Mouse (Mus musculus) midbrain, embryonic 13.5 days (tissue): ENCODE results near the gene Aldh2. TPM values are rescaled to one million over a fixed set of nuclear protein-coding genes. Genes with fewer than 3 reads are reported as not detected.

Source experiments
- ATAC-seq: fragments of 200-750 bp; cut with Nextera tagmentation; 2 replicates; pipeline ENCODE4 v1.8.0; 2017; ENCODE audit warnings: mild to moderate bottlenecking, moderate TSS enrichment, moderate library complexity
- H3K27ac ChIP-seq: fragments of 300-500 bp; sonication (generic); 2 replicates; pipeline ENCODE4 v1.5.1; 2015; ENCODE audit warnings: inconsistent platforms, mild to moderate bottlenecking, moderate library complexity
- H3K27me3 ChIP-seq: fragments of 300-500 bp; sonication (generic); 2 replicates; pipeline ENCODE4 v1.6.1; 2015; ENCODE audit warnings: mild to moderate bottlenecking, inconsistent platforms
- H3K36me3 ChIP-seq: fragments of 300-500 bp; sonication (generic); 2 replicates; pipeline ENCODE4 v1.6.1; 2015; ENCODE audit warnings: mild to moderate bottlenecking, inconsistent platforms
- H3K4me1 ChIP-seq: fragments of 300-500 bp; sonication (generic); replicated peaks from 2 replicates; pipeline ENCODE4 v1.6.1; 2015; ENCODE audit warnings: inconsistent platforms
- H3K4me2 ChIP-seq: fragments of 300-500 bp; sonication (generic); replicated peaks from 2 replicates; pipeline ENCODE4 v1.6.1; 2015; ENCODE audit warnings: moderate library complexity, mild to moderate bottlenecking, inconsistent platforms
- H3K4me3 ChIP-seq: fragments of 300-500 bp; sonication (generic); replicated peaks from 2 replicates; pipeline ENCODE4 v1.5.1; 2015; ENCODE audit warnings: mild to moderate bottlenecking, inconsistent platforms
- H3K9ac ChIP-seq: fragments of 300-500 bp; sonication (generic); replicated peaks from 2 replicates; pipeline ENCODE4 v1.6.1; 2015; ENCODE audit warnings: mild to moderate bottlenecking, inconsistent platforms
- H3K9me3 ChIP-seq: fragments of 300-500 bp; sonication (generic); 2 replicates; pipeline ENCODE4 v1.6.1; 2016; ENCODE audit warnings: mild to moderate bottlenecking, inconsistent platforms
- WGBS: fragments of 180-500 bp; shearing (Covaris S2); methylation state at CpG from one replicate; pipeline ENCODE4 v1.1.7; 2015; 5-methylcytosine and 5-hydroxymethylcytosine counted together
- polyA plus RNA-seq: library from polyadenylated mRNA; unstranded; fragments of >200 nt; fragmentation: Nextera tagmentation; extraction: Ambion mirVana; gene quantifications from 2 replicates; pipeline ENCODE4 v1.2.1, GENCODE M21; 2015

The Aldh2 gene
- polyA plus RNA-seq, 1 experiment from 2014 or later: 92.3 TPM

DNA sequence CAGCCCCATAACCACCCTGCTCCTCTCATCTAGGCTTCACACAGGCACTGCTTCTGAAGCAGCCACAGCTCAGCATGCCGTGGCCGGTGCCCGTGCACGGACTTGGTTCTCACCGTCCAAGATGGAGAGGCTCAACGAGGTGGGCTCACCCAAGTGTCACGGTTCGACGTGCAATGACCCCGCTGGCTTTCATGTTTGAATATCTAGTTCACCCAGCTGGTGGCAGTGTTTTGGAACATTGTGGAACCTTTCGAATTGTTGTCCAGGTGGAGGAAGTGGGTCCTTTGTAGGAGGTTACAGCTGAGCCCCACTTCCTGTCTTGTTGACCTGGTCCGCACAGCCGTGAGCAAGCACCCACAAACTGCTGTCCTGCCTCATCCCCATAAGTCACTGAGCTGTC is 19.5 kb downstream of the Aldh2 start:
- Histone ChIP-seq H3K9ac (no peak overlapping the region), H3K4me2 (no peak overlapping the region), H3K27ac (no peak overlapping the region), H3K27me3 (no peaks in the 10 kb centered on the region), H3K4me1 (no peaks in the 10 kb centered on the region), H3K9me3 (no peaks in the 10 kb centered on the region), H3K4me3 (no peak overlapping the region), H3K36me3 (peaks cover 57% of the 10 kb centered on the region)
- WGBS: 90% methylated on average over 13 of the region's 13 CpGs
- ATAC-seq: no peak

DNA sequence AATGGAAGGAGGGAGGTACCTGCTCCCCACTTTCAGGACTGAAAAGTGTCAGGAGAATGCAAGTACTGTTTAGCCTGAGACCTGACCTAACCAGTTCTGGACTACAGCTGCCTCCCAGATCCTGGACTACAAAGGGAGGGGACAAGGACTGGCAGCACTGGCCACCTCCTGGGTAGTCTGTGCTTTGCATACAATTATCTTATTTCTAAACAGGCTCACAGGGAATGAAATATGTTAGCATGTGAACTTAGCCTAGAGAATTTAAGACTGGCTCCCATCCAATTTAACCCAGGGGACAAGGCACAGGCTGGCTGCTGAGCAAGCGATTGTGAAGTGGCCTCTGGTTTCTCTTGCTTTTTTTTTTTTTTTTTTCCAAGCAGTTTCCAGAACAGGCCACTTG is 22.8 kb downstream of the Aldh2 start:
- Histone ChIP-seq H3K36me3 (peaks cover 48% of the 10 kb centered on the region), H3K9me3 (no peaks in the 10 kb centered on the region), H3K4me2 (no peak overlapping the region), H3K27me3 (no peaks in the 10 kb centered on the region), H3K27ac (no peak overlapping the region), H3K4me1 (no peaks in the 10 kb centered on the region), H3K4me3 (no peak overlapping the region), H3K9ac (no peak overlapping the region)
- 90% methylated on average over 1 of the region's 1 CpGs for whole genome bisulfite sequencing
- no peak for ATAC-seq

DNA sequence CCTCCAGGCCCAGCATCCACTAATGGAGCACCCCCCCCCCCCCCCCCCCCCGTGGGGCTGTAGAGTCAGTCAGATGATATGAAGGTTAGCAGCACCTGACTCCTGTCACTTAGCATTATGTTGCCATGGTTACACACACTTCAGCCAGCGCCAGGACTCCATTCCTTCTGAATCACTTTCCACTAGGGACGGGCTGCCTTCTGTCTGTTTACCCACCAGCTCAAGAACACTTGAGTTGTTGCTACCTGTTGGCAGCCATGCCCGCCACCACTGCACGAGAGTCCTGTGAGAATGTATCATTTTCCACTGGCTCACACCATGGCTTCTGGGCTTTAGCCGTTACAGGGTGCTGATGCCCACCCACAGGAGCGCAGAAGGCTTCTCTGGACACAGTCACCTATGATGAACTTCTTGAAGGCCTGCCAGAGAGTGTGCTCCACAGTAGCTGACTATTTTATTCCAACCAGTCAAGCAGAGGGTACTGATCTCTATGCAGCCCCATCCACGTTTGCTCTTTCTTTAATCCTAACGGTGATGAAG is 23.7 kb downstream of the Aldh2 start:
- no peak overlapping the region for H3K4me2 ChIP-seq
- no peaks in the 10 kb centered on the region for H3K27me3 ChIP-seq
- WGBS: 73% methylated on average over 9 of the region's 9 CpGs
- no peaks in the 10 kb centered on the region for H3K9me3 ChIP-seq
- peaks cover 43% of the 10 kb centered on the region for H3K36me3 ChIP-seq
- no peak overlapping the region for H3K4me3 ChIP-seq
- no peaks in the 10 kb centered on the region for H3K4me1 ChIP-seq
- no peak overlapping the region for H3K27ac ChIP-seq
- peak; percentile 53; the same call in 1 of the 2 replicates for ATAC-seq
- no peak overlapping the region for H3K9ac ChIP-seq

GRCm38 (mm10) chr5:121566035-121566681 is 27.5 kb downstream of the Aldh2 start:
- Histone ChIP-seq H3K27me3 (no peaks in the 10 kb centered on the region), H3K4me1 (0 out of 2 replicates have a peak, but pooled peaks cover 6% of the 10 kb centered on the region), H3K4me3 (no peak overlapping the region), H3K27ac (no peak overlapping the region), H3K36me3 (peaks cover 12% of the 10 kb centered on the region), H3K9me3 (no peaks in the 10 kb centered on the region), H3K9ac (no peak overlapping the region), H3K4me2 (no peak overlapping the region)
- 91% methylated on average over 16 of the region's 16 CpGs for WGBS
- no peak for ATAC-seq

DNA sequence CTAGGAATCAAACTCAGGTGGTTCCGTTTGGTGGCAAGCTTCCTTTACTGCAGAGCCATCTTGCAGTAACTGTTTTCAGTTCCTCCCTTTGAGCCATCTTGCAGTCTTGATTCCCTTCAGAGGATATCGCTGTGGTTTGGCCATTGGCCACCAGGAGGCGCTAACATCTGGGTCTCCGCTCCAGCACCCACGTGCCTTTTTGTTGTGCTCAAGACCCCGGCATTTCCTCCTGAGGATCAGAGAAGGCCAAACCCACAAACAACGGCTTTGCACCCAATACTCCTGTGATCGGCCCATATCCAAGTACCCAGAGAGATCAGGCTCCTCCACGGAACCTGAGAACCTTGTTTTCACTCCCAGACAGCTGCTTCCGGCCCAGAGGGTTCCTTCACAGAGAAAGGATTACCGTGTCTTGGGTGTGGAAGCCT is 29.1 kb downstream of the Aldh2 start:
- Histone ChIP-seq H3K27ac (no peak overlapping the region), H3K4me3 (no peak overlapping the region), H3K4me2 (0 out of 2 replicates have a peak overlapping the region, but pooled peaks have one; percentile 23), H3K27me3 (no peaks in the 10 kb centered on the region), H3K4me1 (0 out of 2 replicates have a peak, but pooled peaks cover 6% of the 10 kb centered on the region), H3K36me3 (peaks cover 4% of the 10 kb centered on the region; the same call in 1 of the 2 replicates), H3K9me3 (no peaks in the 10 kb centered on the region), H3K9ac (no peak overlapping the region)
- ATAC-seq: 0 out of 2 replicates have a peak, but pooled peaks have one; percentile 37
- 12% methylated on average over 11 of the region's 11 CpGs for WGBS

DNA sequence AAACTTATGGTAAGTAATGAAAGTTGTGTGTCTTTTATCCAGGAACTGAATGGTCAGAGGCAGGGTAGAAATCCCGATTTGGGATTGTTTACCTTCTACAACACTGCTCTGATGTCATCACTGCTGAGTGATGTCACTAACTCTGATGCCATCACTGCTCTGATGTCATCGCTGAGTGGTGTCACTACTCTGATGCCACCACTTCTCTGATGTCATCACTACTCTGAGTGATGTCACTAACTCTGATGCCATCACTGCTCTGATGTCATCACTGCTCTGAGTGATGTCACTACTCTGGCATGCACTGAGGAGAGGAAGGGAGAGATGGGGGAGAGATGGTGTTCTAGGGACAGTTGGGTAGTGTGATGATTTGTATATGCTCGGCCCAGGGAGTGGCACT is 31.2 kb downstream of the Aldh2 start:
- Histone ChIP-seq H3K9me3 (no peaks in the 10 kb centered on the region), H3K36me3 (no peaks in the 10 kb centered on the region), H3K4me2 (no peak overlapping the region), H3K4me3 (no peak overlapping the region), H3K27ac (no peak overlapping the region), H3K9ac (no peak overlapping the region), H3K4me1 (0 out of 2 replicates have a peak, but pooled peaks cover 6% of the 10 kb centered on the region), H3K27me3 (no peaks in the 10 kb centered on the region)
- 91% methylated on average over 3 of the region's 3 CpGs for WGBS
- ATAC-seq: no peak

DNA sequence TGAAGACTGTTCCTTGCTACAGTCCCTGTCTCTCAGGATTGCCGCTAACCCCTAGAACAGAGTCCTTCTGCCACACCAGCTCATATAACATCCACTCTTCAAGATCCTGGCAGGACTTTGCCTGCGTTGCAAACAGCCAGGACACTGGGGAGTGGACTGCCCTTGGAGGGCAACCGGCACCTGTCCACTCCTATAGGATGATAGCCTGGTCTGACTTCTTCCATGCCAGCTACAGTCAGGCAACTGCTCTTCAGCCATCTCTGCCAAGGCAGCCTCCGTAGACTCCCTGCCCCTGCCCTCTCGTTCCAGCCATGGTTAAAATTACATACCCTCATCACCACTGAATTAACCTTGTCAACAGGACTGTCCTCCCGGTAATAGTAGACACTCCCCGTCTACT is 44.4 kb downstream of the Aldh2 start:
- Histone ChIP-seq H3K27me3 (no peaks in the 10 kb centered on the region), H3K27ac (no peak overlapping the region), H3K9ac (no peak overlapping the region), H3K4me3 (no peak overlapping the region), H3K9me3 (no peaks in the 10 kb centered on the region), H3K36me3 (no peaks in the 10 kb centered on the region), H3K4me2 (no peak overlapping the region), H3K4me1 (peaks cover 13% of the 10 kb centered on the region)
- ATAC-seq: no peak
- WGBS: 90% methylated on average over 7 of the region's 7 CpGs

GRCm38 (mm10) chr5:121547084-121547483 is 46.5 kb downstream of the Aldh2 start:
- Histone ChIP-seq H3K27me3 (no peaks in the 10 kb centered on the region), H3K27ac (no peak overlapping the region), H3K4me1 (peaks cover 32% of the 10 kb centered on the region), H3K9me3 (no peaks in the 10 kb centered on the region), H3K9ac (no peak overlapping the region), H3K36me3 (no peaks in the 10 kb centered on the region), H3K4me3 (no peak overlapping the region), H3K4me2 (no peak overlapping the region)
- no peak for ATAC-seq
- over 99% methylated on average over 3 of the region's 3 CpGs for WGBS

- Histone ChIP-seq H3K36me3 (no peaks in the 10 kb centered on the region), H3K4me2 (peak overlapping the region; percentile 83), H3K27ac (no peak overlapping the region), H3K9me3 (no peaks in the 10 kb centered on the region), H3K4me3 (peak overlapping the region; percentile 99), H3K4me1 (peaks cover 32% of the 10 kb centered on the region), H3K9ac (peak overlapping the region; percentile 99), H3K27me3 (no peaks in the 10 kb centered on the region)
- WGBS: 45% methylated on average over 6 of the region's 6 CpGs
- ATAC-seq: peak; percentile 15; the same call in 1 of the 2 replicates
These were observed 47.1 kb downstream of the Aldh2 start for GRCm38 (mm10) chr5:121546530-121546895.

DNA sequence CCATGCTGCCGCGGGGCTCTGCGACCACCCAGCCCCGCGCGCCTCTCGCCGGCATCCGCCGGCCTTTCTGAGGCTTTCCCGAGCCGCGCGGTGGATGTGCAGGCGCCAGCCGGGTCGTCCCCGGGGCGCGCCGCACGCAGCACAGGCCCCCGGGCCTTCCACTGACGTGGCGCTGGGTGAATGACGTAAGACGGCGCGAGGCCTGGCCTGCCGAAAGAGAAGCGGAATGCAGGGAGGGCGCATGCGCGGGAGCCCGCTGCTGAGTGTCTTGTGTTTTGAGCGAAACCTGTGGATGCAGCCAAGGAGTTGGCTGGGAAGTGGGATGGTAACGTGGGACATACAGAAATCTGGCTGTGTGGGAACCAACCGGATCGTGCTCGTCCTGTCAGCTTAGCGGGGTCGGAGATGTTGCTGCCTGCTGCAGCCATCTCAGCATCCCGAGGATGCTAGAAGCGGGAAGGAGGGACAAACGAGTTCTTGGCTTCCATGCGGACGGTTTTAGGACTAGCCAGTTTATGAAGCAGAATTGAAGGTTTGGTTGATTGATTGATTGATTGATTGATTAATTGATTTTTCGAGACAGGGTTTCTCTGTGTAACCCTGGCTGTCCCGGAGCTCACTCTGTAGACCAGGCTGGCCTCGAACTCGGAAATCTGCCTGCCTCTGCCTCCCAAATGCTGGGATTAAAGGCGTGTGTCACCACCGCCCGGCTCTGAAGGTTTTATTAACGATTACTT is 47.7 kb downstream of the Aldh2 start, which contains the start of gene Mapkapk5:
Gene Mapkapk5 (minus strand): TSS at position 113 of the 737 bp plus-strand sequence.
- Histone ChIP-seq H3K9ac (peak within 1 kb of the TSS; percentile 99), H3K4me3 (peak within 1 kb of the TSS; percentile 99), H3K9me3 (no peaks in the 10 kb centered on the region), H3K36me3 (no peaks in the 10 kb centered on the region), H3K4me2 (peak within 1 kb of the TSS; percentile 83), H3K27ac (peak within 1 kb of the TSS; percentile 96), H3K4me1 (peaks cover 36% of the 10 kb centered on the region), H3K27me3 (no peaks in the 10 kb centered on the region)
- ATAC-seq: peak; percentile 94
- 2% methylated on average over 55 of the region's 55 CpGs for WGBS

DNA sequence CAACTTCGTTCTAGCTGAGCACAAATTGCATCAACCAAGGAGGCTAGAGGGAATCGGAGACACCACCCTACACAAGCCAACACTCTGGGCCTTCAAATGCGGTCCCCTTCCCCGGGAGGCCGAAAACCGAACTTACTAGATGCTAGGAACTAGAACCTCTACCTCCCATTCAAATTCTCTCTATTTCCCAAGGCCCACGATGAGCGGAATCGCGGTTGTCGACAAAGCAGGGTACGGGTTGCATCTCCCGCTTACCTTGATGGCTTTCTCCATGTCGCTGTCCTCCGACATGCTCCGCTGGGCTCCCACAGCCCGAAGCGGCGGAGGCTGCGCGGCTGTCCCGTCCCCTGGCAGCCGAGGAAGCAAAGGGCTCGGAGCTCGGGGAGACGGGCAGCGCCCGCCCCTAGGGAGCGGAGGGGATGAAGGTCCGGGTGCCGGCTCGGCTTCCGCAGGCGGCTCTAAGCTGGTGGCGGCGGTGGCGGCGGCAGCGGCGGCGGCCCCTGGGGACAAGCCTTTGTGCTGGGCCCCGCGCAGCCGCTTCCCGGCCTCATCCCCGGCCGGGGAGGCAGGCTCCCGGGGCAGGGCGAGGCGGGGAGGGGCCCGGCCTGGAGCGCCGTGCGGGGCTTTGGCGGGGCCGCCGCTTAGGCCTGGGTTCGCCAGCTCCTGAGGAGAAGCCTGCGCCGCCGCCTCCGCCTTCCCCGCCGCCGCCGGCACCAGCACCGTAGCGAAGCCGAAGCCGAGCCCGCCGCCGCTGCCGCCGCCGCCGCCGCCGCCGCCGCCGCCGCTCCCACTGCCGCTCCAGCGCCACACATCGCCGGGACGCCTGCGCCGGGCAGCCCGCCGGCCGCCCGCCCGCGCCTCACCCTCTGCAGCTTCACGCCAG is 48.5 kb downstream of the Aldh2 start, which contains the start of the genes Adam1a and Gm42878:
Gene Adam1a (minus strand): TSS at position 573 of the 883 bp plus-strand sequence.
Gene Gm42878 (minus strand): TSS at position 573 of the 883 bp plus-strand sequence.
- Histone ChIP-seq H3K4me2 (peak within 1 kb of the TSS; percentile 83), H3K9ac (peak within 1 kb of the TSS; percentile 99), H3K36me3 (no peaks in the 10 kb centered on the region), H3K27ac (peak within 1 kb of the TSS; percentile 96), H3K4me3 (peak within 1 kb of the TSS; percentile 99), H3K9me3 (no peaks in the 10 kb centered on the region), H3K4me1 (peaks cover 36% of the 10 kb centered on the region), H3K27me3 (no peaks in the 10 kb centered on the region)
- under 1% methylated on average over 50 of the region's 97 CpGs for WGBS
- ATAC-seq: peak; percentile 70
